Comparison of ENCODE assay signal across 25 mouse cellular contexts in the genomic region with DNA sequence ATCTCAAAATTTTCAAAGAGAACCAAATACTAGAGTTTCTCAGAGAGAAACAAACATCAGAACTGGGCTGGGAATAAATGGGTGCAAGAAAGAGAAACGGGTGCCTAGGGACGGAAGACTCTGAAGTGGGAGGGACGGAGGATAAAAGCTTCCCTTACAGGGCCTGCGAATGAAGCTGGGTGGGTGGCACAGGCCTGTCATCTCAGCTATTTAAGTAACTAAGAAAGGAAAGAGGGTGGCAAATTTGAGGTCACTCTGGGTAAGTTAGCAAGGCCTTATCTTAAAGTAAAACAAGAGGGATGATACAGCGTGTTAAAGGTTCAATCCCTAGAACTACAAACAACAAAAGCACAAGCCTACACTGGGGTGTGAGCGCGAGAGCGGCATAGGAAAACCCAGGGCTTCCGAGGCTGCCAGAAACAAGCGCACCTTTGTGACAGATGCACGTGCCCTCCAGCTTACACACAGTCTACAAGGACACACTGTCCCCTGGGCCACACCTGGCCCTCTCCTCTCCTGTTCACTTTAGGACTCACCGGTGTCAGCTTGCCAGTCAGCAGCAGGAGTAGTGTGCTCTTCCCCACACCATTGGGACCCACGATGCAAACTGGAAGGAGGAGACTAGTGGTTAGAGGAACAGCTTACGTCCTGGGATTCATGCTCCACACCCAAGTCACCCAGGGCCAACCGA. TPM values are rescaled to one million over a fixed set of nuclear protein-coding genes. Genes with fewer than 3 reads are reported as not detected.
DNase-seq lines count a peak whose midpoint lies in the region; ATAC-seq and TF ChIP-seq lines count a peak whose summit lies in the region.
"Had no signal": no experiment of that assay in that cellular context is flagged by ENCODE, and none has a peak within 500 bp of the region (broad histone marks: within the 10 kb centered on the region; RNA-seq: fewer than 3 reads in every experiment).

No protein-coding gene starts in this region.

- H3K4me1 ChIP-seq in heart, embryonic 10.5 days, result no peaks in the 10 kb centered on the region
- H3K4me1 ChIP-seq in liver, postnatal 0 days (ENCODE audit: insufficient read depth), result no peaks in the 10 kb centered on the region
- H3K4me1 ChIP-seq: embryonic facial prominence, embryonic 13.5 days; embryonic facial prominence, embryonic 15.5 days; forebrain, embryonic 10.5 days had no signal

- H3K9me3 ChIP-seq in heart, embryonic 10.5 days, result no peaks in the 10 kb centered on the region
- H3K9me3 ChIP-seq in liver, postnatal 0 days (ENCODE audit: low read length), result no peaks in the 10 kb centered on the region
- H3K9me3 ChIP-seq: embryonic facial prominence, embryonic 13.5 days; embryonic facial prominence, embryonic 15.5 days; forebrain, embryonic 10.5 days; G1E had no signal

- peak; percentile 74; the same call in 1 of the 2 replicates for ATAC-seq in frontal cortex, adult (ENCODE audit: low TSS enrichment)
- ATAC-seq in liver, postnatal 0 days, result no peak
- ATAC-seq: activated CD4-positive, CD25-positive, alpha-beta regulatory T cell, adult 4 months; forebrain, embryonic 14.5 days; forebrain, embryonic 16.5 days; Patski had no signal

- H3K4me3 ChIP-seq in heart, embryonic 10.5 days, result no peak overlapping the region
- H3K4me3 ChIP-seq in liver, postnatal 0 days (ENCODE audit: low read depth, low read length), result no peak overlapping the region
- H3K4me3 ChIP-seq: embryonic facial prominence, embryonic 13.5 days; embryonic facial prominence, embryonic 15.5 days; erythroblast, embryonic 14.5 days; forebrain, embryonic 10.5 days had no signal

- DNase-seq in frontal cortex, postnatal 25 days (ENCODE audit: low spot score in 2 of 2), result no peak
- peak; percentile 69 for DNase-seq in heart, embryonic 10.5 days (ENCODE audit: low spot score)
- no peak for DNase-seq in heart, adult 18-20 months
- DNase-seq in brain, adult 2 months (ENCODE audit: low read depth, low spot score), result peak; percentile 71
- DNase-seq in layer of hippocampus, adult 9-11 months, result no peak
- no peak for DNase-seq in liver, postnatal 0 days
- DNase-seq: adrenal gland, adult 8-10 months; adrenal gland, postnatal 14 days; adrenal gland, postnatal 36 days; cerebellum, adult 11 months; cerebellum, adult 18-20 months; cerebellum, adult 8-10 months; cerebellum, postnatal 14 days; cerebellum, postnatal 36 days; embryo, embryonic 11 days had no signal

- no peak for TF ChIP-seq CTCF in liver, postnatal 0 days (IDR thresholded peaks at IDR 0.05; ENCODE audit: low read depth)

- H3K9ac ChIP-seq in liver, postnatal 0 days (replicated peaks), result no peak overlapping the region
- H3K9ac ChIP-seq: embryonic facial prominence, embryonic 13.5 days; embryonic facial prominence, embryonic 15.5 days had no signal

- 95% methylated on average over 15 of the region's 15 CpGs for WGBS in heart, embryonic 10.5 days
- WGBS in liver, postnatal 0 days (ENCODE audit: insufficient replicate concordance), result 89% methylated on average over 15 of the region's 15 CpGs

- no peak for TF ChIP-seq EP300 in liver, postnatal 0 days (IDR thresholded peaks at IDR 0.05; ENCODE audit: low read depth)

- no peaks in the 10 kb centered on the region for H3K27me3 ChIP-seq in heart, embryonic 10.5 days (ENCODE audit: insufficient read depth, poor library complexity, severe bottlenecking)
- no peaks in the 10 kb centered on the region for H3K27me3 ChIP-seq in liver, postnatal 0 days (ENCODE audit: insufficient read depth, low read length)
- H3K27me3 ChIP-seq: embryonic facial prominence, embryonic 13.5 days; embryonic facial prominence, embryonic 15.5 days; Patski had no signal

- H3K4me2 ChIP-seq in liver, postnatal 0 days (ENCODE audit: low read depth, low read length), result no peak overlapping the region
- H3K4me2 ChIP-seq: embryonic facial prominence, embryonic 13.5 days; embryonic facial prominence, embryonic 15.5 days had no signal

- H3K27ac ChIP-seq in heart, embryonic 10.5 days, result no peak overlapping the region
- H3K27ac ChIP-seq in liver, postnatal 0 days (ENCODE audit: low read depth), result no peak overlapping the region
- H3K27ac ChIP-seq: embryonic facial prominence, embryonic 13.5 days; embryonic facial prominence, embryonic 15.5 days; forebrain, embryonic 10.5 days had no signal

- peaks cover 88% of the 10 kb centered on the region for H3K36me3 ChIP-seq in heart, embryonic 10.5 days
- peaks cover 74% of the 10 kb centered on the region for H3K36me3 ChIP-seq in liver, postnatal 0 days (replicated peaks; ENCODE audit: insufficient read depth, low read length)

RNA-seq across cellular contexts. Expression of a gene that starts 10.9 kb away (rescaled TPM):
- polyA plus RNA-seq in heart, embryonic 10.5 days (2016; fragmentation: Nextera tagmentation; extraction: Ambion mirVana), result 81.6 and 81.8 TPM in 2 replicates
- total RNA-seq in heart, adult 18-20 months (2021), result 10 to 100 TPM; 67.3 to 68.4 TPM
- polyA plus RNA-seq in liver, postnatal 0 days (2015; fragmentation: Nextera tagmentation; extraction: Ambion mirVana), result 37.8 and 47.7 TPM in 2 replicates

RNA-seq across cellular contexts. Expression of a gene that starts 21.0 kb away (rescaled TPM):
- polyA plus RNA-seq in heart, embryonic 10.5 days (2016; fragmentation: Nextera tagmentation; extraction: Ambion mirVana), result 47.2 and 49.8 TPM in 2 replicates
- 10 to 100 TPM; 32.0 to 34.7 TPM for total RNA-seq in heart, adult 18-20 months (2021)
- polyA plus RNA-seq in liver, postnatal 0 days (2015; fragmentation: Nextera tagmentation; extraction: Ambion mirVana), result 9.5 and 10.8 TPM in 2 replicates

RNA-seq across cellular contexts. Expression of a gene that starts 21.4 kb away (rescaled TPM):
- polyA plus RNA-seq in heart, embryonic 10.5 days (2016; fragmentation: Nextera tagmentation; extraction: Ambion mirVana), result 21.9 and 30.5 TPM in 2 replicates
- total RNA-seq in heart, adult 18-20 months (2021), result 1 to 10 TPM; 3.3 to 3.4 TPM
- 6.1 and 6.3 TPM in 2 replicates for polyA plus RNA-seq in liver, postnatal 0 days (2015; fragmentation: Nextera tagmentation; extraction: Ambion mirVana)

RNA-seq across cellular contexts. Expression of a gene that starts 42.4 kb away (rescaled TPM):
- 37.6 and 45.2 TPM in 2 replicates for polyA plus RNA-seq in heart, embryonic 10.5 days (2016; fragmentation: Nextera tagmentation; extraction: Ambion mirVana)
- 10 to 100 TPM; 22.4 to 28.8 TPM for total RNA-seq in heart, adult 18-20 months (2021)
- 10.0 and 15.9 TPM in 2 replicates for polyA plus RNA-seq in liver, postnatal 0 days (2015; fragmentation: Nextera tagmentation; extraction: Ambion mirVana)

RNA-seq across cellular contexts. Expression of a gene that starts 42.5 kb away (rescaled TPM):
- 99.5 and 111 TPM in 2 replicates for polyA plus RNA-seq in heart, embryonic 10.5 days (2016; fragmentation: Nextera tagmentation; extraction: Ambion mirVana)
- total RNA-seq in heart, adult 18-20 months (2021), result 10 to 100 TPM; 52.1 to 64.7 TPM
- 81.2 and 82.4 TPM in 2 replicates for polyA plus RNA-seq in liver, postnatal 0 days (2015; fragmentation: Nextera tagmentation; extraction: Ambion mirVana)

Comparison
In these comparisons a context has a peak if more than half of its experiments do, and no peak if none do; other contexts are left out.
1. DNase-seq: peak in heart, embryonic 10.5 days (single experiment) and brain, adult 2 months (single experiment); none in frontal cortex, postnatal 25 days (0 of 2), heart, adult 18-20 months (0 of 2), layer of hippocampus, adult 9-11 months (single experiment) and liver, postnatal 0 days (single experiment).